Mouse (Mus musculus): ENCODE measurements around the gene B230104I21Rik. TPM values are rescaled to one million over a fixed set of nuclear protein-coding genes. Genes with fewer than 3 reads are reported as not detected.

The B230104I21Rik gene
- total RNA-seq, 2 experiments from 2014 or later: not detected

- ATAC-seq (replicated peaks; ENCODE audit: low FRiP score, poor library complexity, severe bottlenecking): no peak
Measured at GRCm38 (mm10) chr4:154390333-154391080, 54.6 kb downstream of the B230104I21Rik start.

GRCm38 (mm10) chr4:154392641-154393040, 56.7 kb downstream of the B230104I21Rik start:
- no peak for ATAC-seq (replicated peaks; ENCODE audit: low FRiP score, poor library complexity, severe bottlenecking)

- ATAC-seq (replicated peaks; ENCODE audit: low FRiP score, poor library complexity, severe bottlenecking): no peak
Measured at GRCm38 (mm10) chr4:154393196-154394122, 57.5 kb downstream of the B230104I21Rik start.

GRCm38 (mm10) chr4:154394123-154394722, 58.3 kb downstream of the B230104I21Rik start:
- no peak for ATAC-seq (replicated peaks; ENCODE audit: low FRiP score, poor library complexity, severe bottlenecking)

GRCm38 (mm10) chr4:154396652-154397301, 60.9 kb downstream of the B230104I21Rik start:
- ATAC-seq (replicated peaks; ENCODE audit: low FRiP score, poor library complexity, severe bottlenecking): no peak

Other genes starting within 250 kb of the B230104I21Rik start
- gene Trp73, start 195.9 kb upstream of the B230104I21Rik start, total RNA-seq (2015; ENCODE audit: low replicate concordance): not detected in 2 replicates
- not detected in 2 replicates for gene Trp73, start 195.9 kb upstream of the B230104I21Rik start, total RNA-seq (2017; ENCODE audit: low replicate concordance)
- gene Wrap73, start 193.8 kb upstream of the B230104I21Rik start, total RNA-seq (2015; ENCODE audit: low replicate concordance): 1.5 and 2.3 TPM in 2 replicates
- gene Wrap73, start 193.8 kb upstream of the B230104I21Rik start, total RNA-seq (2017; ENCODE audit: low replicate concordance): 2.6 and 4.5 TPM in 2 replicates
- gene Tprgl, start 175.5 kb upstream of the B230104I21Rik start, total RNA-seq (2015; ENCODE audit: low replicate concordance): 75.2 and 117 TPM in 2 replicates
- 104 and 115 TPM in 2 replicates for gene Tprgl, start 175.5 kb upstream of the B230104I21Rik start, total RNA-seq (2017; ENCODE audit: low replicate concordance)
- gene Megf6, start 165.4 kb upstream of the B230104I21Rik start, total RNA-seq (2015; ENCODE audit: low replicate concordance): 1.0 TPM in 1 of 2 replicates, not detected in the other
- gene Megf6, start 165.4 kb upstream of the B230104I21Rik start, total RNA-seq (2017; ENCODE audit: low replicate concordance): not detected in 2 replicates
- gene Arhgef16, start 34.5 kb upstream of the B230104I21Rik start, total RNA-seq (2015; ENCODE audit: low replicate concordance): not detected in 2 replicates
- gene Arhgef16, start 34.5 kb upstream of the B230104I21Rik start, total RNA-seq (2017; ENCODE audit: low replicate concordance): not detected in 2 replicates